Mouse (Mus musculus): Measurements from ENCODE around the gene Odr4.

The Odr4 gene

GRCm38 (mm10) chr1:150392638-150393487, at the start of gene Odr4, which contains the start of gene Tpr:
Odr4 (minus strand) TSS chr1:150393080.
Tpr (plus strand) TSS chr1:150392838.
- peak; percentile 100 for DNase-seq

GRCm38 (mm10) chr1:150441731-150442130, 48.9 kb upstream of the Odr4 start:
- no peak for DNase-seq

GRCm38 (mm10) chr1:150438641-150439040, 45.8 kb upstream of the Odr4 start:
- no peak for DNase-seq

- DNase-seq, result no peak
These were observed 33.3 kb upstream of the Odr4 start for GRCm38 (mm10) chr1:150426216-150426615.

- DNase-seq, result no peak
These were observed 32.8 kb upstream of the Odr4 start for GRCm38 (mm10) chr1:150425665-150426064.

- DNase-seq, result no peak
These were observed 25.5 kb upstream of the Odr4 start for GRCm38 (mm10) chr1:150418426-150418825.

GRCm38 (mm10) chr1:150416006-150416405, 23.1 kb upstream of the Odr4 start:
- DNase-seq, result no peak

GRCm38 (mm10) chr1:150409996-150410395, 17.1 kb upstream of the Odr4 start:
- no peak for DNase-seq

GRCm38 (mm10) chr1:150407285-150407684, 14.4 kb upstream of the Odr4 start:
- no peak for DNase-seq

- DNase-seq, result no peak
These were observed 11.7 kb upstream of the Odr4 start for GRCm38 (mm10) chr1:150404555-150404954.

GRCm38 (mm10) chr1:150403914-150404313, 11.0 kb upstream of the Odr4 start:
- DNase-seq, result no peak

- DNase-seq, result no peak
These were observed 3.1 kb upstream of the Odr4 start for GRCm38 (mm10) chr1:150396001-150396400.

- DNase-seq, result no peak
These were observed 590 bp upstream of the Odr4 start for GRCm38 (mm10) chr1:150393488-150393852.

- peak; percentile 33 for DNase-seq
These were observed 796 bp downstream of the Odr4 start for GRCm38 (mm10) chr1:150391931-150392637.

- no peak for DNase-seq
These were observed 3.3 kb downstream of the Odr4 start for GRCm38 (mm10) chr1:150389390-150390129.

- DNase-seq, result no peak
These were observed 5.3 kb downstream of the Odr4 start for GRCm38 (mm10) chr1:150387572-150387971.

GRCm38 (mm10) chr1:150384138-150384537, 8.7 kb downstream of the Odr4 start:
- DNase-seq, result no peak

GRCm38 (mm10) chr1:150374247-150374646, 18.6 kb downstream of the Odr4 start:
- no peak for DNase-seq

GRCm38 (mm10) chr1:150372895-150373294, 20.0 kb downstream of the Odr4 start:
- DNase-seq, result no peak

- DNase-seq, result no peak
These were observed 32.0 kb downstream of the Odr4 start for GRCm38 (mm10) chr1:150360864-150361263.

GRCm38 (mm10) chr1:150335111-150335510, 57.8 kb downstream of the Odr4 start:
- DNase-seq, result no peak

- no peak for DNase-seq
These were observed 73.7 kb downstream of the Odr4 start, which contains the start of gene Pdc for GRCm38 (mm10) chr1:150319205-150319604. Pdc (plus strand) TSS chr1:150319417.
